Mouse (Mus musculus) intestine, embryonic 16.5 days (tissue): Measurements from ENCODE around the gene Btbd35f22. TPM values are rescaled to one million over a fixed set of nuclear protein-coding genes. Genes with fewer than 3 reads are reported as not detected.
"Not testable (repeated sequence)": the region's sequence is repeated elsewhere in the genome, so short reads cannot be mapped to it uniquely, and the experiment has no call there.

Experiments used
- ATAC-seq: fragments of 200-750 bp; cut with Nextera tagmentation; 2 replicates; pipeline ENCODE4 v1.8.0; 2017; ENCODE audit warnings: moderate TSS enrichment, moderate library complexity
- H3K27ac ChIP-seq: fragments of 300-500 bp; sonication (generic); 2 replicates; pipeline ENCODE4 v1.5.1; 2014; ENCODE audit warnings: mild to moderate bottlenecking, low read length
- H3K27me3 ChIP-seq: fragments of 300-500 bp; sonication (generic); replicated peaks from 2 replicates; pipeline ENCODE4 v1.6.1; 2014; ENCODE audit warnings: low read length, control low read depth, mixed read lengths; ENCODE audit not compliant: control insufficient read depth, insufficient read depth
- H3K36me3 ChIP-seq: fragments of 300-500 bp; sonication (generic); 2 replicates; pipeline ENCODE4 v1.6.1; 2014; ENCODE audit warnings: low read length, control low read depth; ENCODE audit not compliant: control insufficient read depth, insufficient read depth
- H3K4me1 ChIP-seq: fragments of 300-500 bp; sonication (generic); 2 replicates; pipeline ENCODE4 v1.6.1; 2014; ENCODE audit warnings: low read length, control low read depth, mixed read lengths; ENCODE audit not compliant: control insufficient read depth, insufficient read depth
- H3K4me2 ChIP-seq: fragments of 300-500 bp; sonication (generic); 2 replicates; pipeline ENCODE4 v1.6.1; 2014; ENCODE audit warnings: low read depth, low read length, control low read depth
- H3K4me3 ChIP-seq: fragments of 300-500 bp; sonication (generic); 2 replicates; pipeline ENCODE4 v1.5.1; 2014; ENCODE audit warnings: mild to moderate bottlenecking, low read length
- H3K9ac ChIP-seq: fragments of 300-500 bp; sonication (generic); 2 replicates; pipeline ENCODE4 v1.6.1; 2014; ENCODE audit warnings: low read depth, low read length
- H3K9me3 ChIP-seq: fragments of 300-500 bp; sonication (generic); 2 replicates; pipeline ENCODE4 v1.6.1; 2016; ENCODE audit warnings: low read length, control low read depth; ENCODE audit not compliant: control insufficient read depth
- WGBS: fragments of 180-500 bp; shearing (Covaris S2); extraction: QIAGEN DNeasy Blood & Tissue Kit; methylation state at CpG from one replicate; pipeline ENCODE4 v1.1.7; 2014; 5-methylcytosine and 5-hydroxymethylcytosine counted together
- polyA plus RNA-seq: library from polyadenylated mRNA; unstranded; fragments of >200 nt; fragmentation: Nextera tagmentation; extraction: Ambion mirVana; gene quantifications from 2 replicates; pipeline ENCODE4 v1.2.1, GENCODE M21; 2015

Btbd35f22 gene
- polyA plus RNA-seq = not detected in 2 replicates

DNA sequence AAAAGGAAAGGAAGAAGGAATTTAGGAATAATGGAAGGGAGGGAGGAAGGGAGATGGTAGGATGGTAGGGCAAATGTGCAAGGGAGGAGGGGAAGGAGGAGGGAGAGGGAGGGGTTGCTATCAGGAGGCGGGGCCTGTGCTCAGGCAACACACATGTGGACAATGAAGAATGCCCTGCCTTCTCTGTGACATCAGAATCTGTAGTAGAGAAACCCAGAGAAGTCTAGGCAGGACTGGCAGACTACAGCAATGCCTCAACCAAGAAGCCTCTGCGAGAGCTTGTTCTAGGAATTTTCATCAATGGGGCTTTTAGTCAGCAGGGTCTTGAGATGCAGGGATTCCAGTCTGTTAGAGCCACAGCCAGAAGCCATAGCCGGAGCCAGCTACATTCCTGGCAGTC is at the start of gene Btbd35f22:
TSS of gene Btbd35f22 (plus strand) at position 301 of the 400 bp plus-strand sequence.
- ATAC-seq, H3K9me3 ChIP-seq, H3K9ac ChIP-seq, H3K4me3 ChIP-seq, H3K27ac ChIP-seq, H3K36me3 ChIP-seq, H3K4me2 ChIP-seq, H3K27me3 ChIP-seq, H3K4me1 ChIP-seq: not testable (repeated sequence)
- WGBS = no CpG with 5 or more reads among the region's 3 CpGs

Other genes starting within 250 kb of the Btbd35f22 start
- not detected in 2 replicates for gene Gm21637, start 85.8 kb upstream of the Btbd35f22 start, polyA plus RNA-seq
- gene Btbd35f2, start 230.6 kb downstream of the Btbd35f22 start, polyA plus RNA-seq = not detected in 2 replicates